In the genomic region with DNA sequence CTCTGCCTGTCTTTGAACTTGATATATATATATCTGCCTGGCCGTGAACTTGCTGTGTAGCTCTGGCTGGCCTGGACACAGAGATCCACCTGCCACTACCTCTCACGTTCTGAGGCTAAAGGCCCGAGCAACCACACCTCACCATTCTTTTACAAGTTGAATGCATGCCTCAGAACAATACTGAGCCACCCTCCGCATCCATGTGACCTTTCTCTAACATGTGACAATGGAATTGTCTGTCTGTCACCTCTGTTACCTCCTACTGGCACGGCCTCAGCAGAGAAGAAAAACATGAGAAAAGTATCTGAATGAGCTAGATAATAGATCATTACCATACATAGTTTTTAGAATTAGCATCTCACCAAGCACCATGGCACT, we compare ENCODE assay signal across 16 mouse cellular contexts.
"Had no signal": no experiment of that assay in that cellular context is flagged by ENCODE, and none has a peak within 500 bp of the region (broad histone marks: within the 10 kb centered on the region; RNA-seq: fewer than 3 reads in every experiment).

No protein-coding gene starts in this region.

- H3K4me3 ChIP-seq: limb, embryonic 10.5 days; liver, embryonic 13.5 days; megakaryocyte, embryonic 14.5 days; midbrain, embryonic 12.5 days; neural tube, embryonic 15.5 days had no signal

- H3K4me1 ChIP-seq: liver, embryonic 13.5 days; midbrain, embryonic 12.5 days had no signal

- H3K9ac ChIP-seq: liver, embryonic 13.5 days; liver, postnatal 0 days; midbrain, embryonic 12.5 days; neural tube, embryonic 15.5 days had no signal

- H3K9me3 ChIP-seq: limb, embryonic 10.5 days; liver, embryonic 13.5 days; midbrain, embryonic 12.5 days; neural tube, embryonic 15.5 days had no signal

- DNase-seq: kidney, adult 11 months; kidney, adult 9 months; kidney, postnatal 14 days; liver, embryonic 13.5 days; liver, postnatal 0 days; lung, postnatal 10 days; right cerebral cortex, adult 18-20 months; right cerebral cortex, postnatal 25 days; thymus, adult 18-20 months; thymus, postnatal 14 days had no signal

- ATAC-seq: liver, postnatal 0 days; midbrain, embryonic 16.5 days had no signal

- H3K4me2 ChIP-seq: liver, embryonic 13.5 days; midbrain, embryonic 12.5 days; neural tube, embryonic 15.5 days had no signal

- H3K27ac ChIP-seq: liver, embryonic 13.5 days; macrophage; midbrain, embryonic 12.5 days had no signal

- H3K36me3 ChIP-seq: limb, embryonic 10.5 days; midbrain, embryonic 12.5 days; neural tube, embryonic 15.5 days had no signal

- H3K27me3 ChIP-seq: liver, embryonic 13.5 days; megakaryocyte, embryonic 14.5 days; midbrain, embryonic 12.5 days; neural tube, embryonic 15.5 days had no signal
